Mouse (Mus musculus) c-Kit-positive CD71-positive TER-119-positive erythroid progenitor cells, embryonic 14.5 days (primary cell): ENCODE measurements around the gene Mrnip.
A peak's percentile ranks its signal among the peaks of the same experiment; 100 is the strongest.

ENCODE experiments used
- DNase-seq: peaks from one replicate; pipeline ENCODE4 v3.0.0-alpha.2; 2013; ENCODE audit warnings: low spot score

Mrnip gene

GRCm38 (mm10) chr11:50159347-50159746 is 14.9 kb upstream of the Mrnip start:
- DNase-seq, result no peak

GRCm38 (mm10) chr11:50161578-50162304 is 12.5 kb upstream of the Mrnip start:
- DNase-seq, result peak; percentile 73

- no peak for DNase-seq
Measured at GRCm38 (mm10) chr11:50162338-50163050, 11.8 kb upstream of the Mrnip start.

GRCm38 (mm10) chr11:50168352-50168751 is 5.9 kb upstream of the Mrnip start:
- no peak for DNase-seq

GRCm38 (mm10) chr11:50174730-50175187 is 515 bp downstream of the Mrnip start:
- DNase-seq, result peak; percentile 97

- no peak for DNase-seq
Measured at GRCm38 (mm10) chr11:50176351-50176750, 2.1 kb downstream of the Mrnip start.

GRCm38 (mm10) chr11:50177111-50177510 is 2.9 kb downstream of the Mrnip start:
- DNase-seq, result no peak

GRCm38 (mm10) chr11:50178532-50179488 is 4.6 kb downstream of the Mrnip start:
- no peak for DNase-seq

- no peak for DNase-seq
Measured at GRCm38 (mm10) chr11:50180478-50181231, 6.4 kb downstream of the Mrnip start.

GRCm38 (mm10) chr11:50182702-50183101 is 8.5 kb downstream of the Mrnip start:
- DNase-seq, result no peak

GRCm38 (mm10) chr11:50184788-50185187 is 10.5 kb downstream of the Mrnip start:
- DNase-seq, result no peak

GRCm38 (mm10) chr11:50188682-50189081 is 14.4 kb downstream of the Mrnip start:
- no peak for DNase-seq

- DNase-seq, result no peak
Measured at GRCm38 (mm10) chr11:50190362-50190761, 16.1 kb downstream of the Mrnip start.

GRCm38 (mm10) chr11:50192278-50192677 is 18.0 kb downstream of the Mrnip start:
- DNase-seq, result no peak

- DNase-seq, result no peak
Measured at GRCm38 (mm10) chr11:50194070-50194469, 19.8 kb downstream of the Mrnip start.

- no peak for DNase-seq
Measured at GRCm38 (mm10) chr11:50194793-50195192, 20.5 kb downstream of the Mrnip start.

- DNase-seq, result no peak
Measured at GRCm38 (mm10) chr11:50197500-50197899, 23.3 kb downstream of the Mrnip start.

GRCm38 (mm10) chr11:50198219-50198846 is 24.1 kb downstream of the Mrnip start:
- DNase-seq, result no peak

- DNase-seq, result no peak
Measured at GRCm38 (mm10) chr11:50198916-50199315, 24.7 kb downstream of the Mrnip start.

GRCm38 (mm10) chr11:50200613-50201012 is 26.4 kb downstream of the Mrnip start:
- no peak for DNase-seq

- DNase-seq, result no peak
Measured at GRCm38 (mm10) chr11:50201590-50201989, 27.3 kb downstream of the Mrnip start.
